Mouse (Mus musculus): ENCODE results near the gene Med8. TPM values are rescaled to one million over a fixed set of nuclear protein-coding genes. Genes with fewer than 3 reads are reported as not detected.

The Med8 gene
- polyA plus RNA-seq, 1 experiment from 2014 or later, result 158 TPM

- no peak overlapping the region for H3K4me2 ChIP-seq (replicated peaks; ENCODE audit: low read depth, low read length)
- no peaks in the 10 kb centered on the region for H3K27me3 ChIP-seq (ENCODE audit: control insufficient read depth, insufficient read depth, low read length)
- H3K4me1 ChIP-seq (replicated peaks; ENCODE audit: control insufficient read depth, insufficient read depth, low read length), result no peaks in the 10 kb centered on the region
- H3K4me3 ChIP-seq (ENCODE audit: low read depth, low read length), result no peak overlapping the region
- H3K9me3 ChIP-seq (ENCODE audit: control insufficient read depth, low read length), result no peaks in the 10 kb centered on the region
- DNase-seq (ENCODE audit: low spot score) (no peak), ATAC-seq (ENCODE audit: low FRiP score) (no peak)
- 0 out of 2 replicates have a peak, but pooled peaks cover 2% of the 10 kb centered on the region for H3K36me3 ChIP-seq (ENCODE audit: control insufficient read depth, insufficient read depth, low read length)
- no peak overlapping the region for H3K27ac ChIP-seq (ENCODE audit: low read depth, low read length)
- 97% methylated on average over 3 of the region's 3 CpGs for WGBS
- H3K9ac ChIP-seq (ENCODE audit: low read depth, low read length), result no peak overlapping the region
Observed at GRCm38 (mm10) chr4:118421384-118421783, 12.2 kb downstream of the Med8 start.

GRCm38 (mm10) chr4:118424541-118425160 is 15.5 kb downstream of the Med8 start:
- H3K27ac ChIP-seq (ENCODE audit: low read depth, low read length), result no peak overlapping the region
- H3K9ac ChIP-seq (ENCODE audit: low read depth, low read length), result no peak overlapping the region
- H3K4me2 ChIP-seq (replicated peaks; ENCODE audit: low read depth, low read length), result no peak overlapping the region
- H3K36me3 ChIP-seq (ENCODE audit: control insufficient read depth, insufficient read depth, low read length), result 0 out of 2 replicates have a peak, but pooled peaks cover 2% of the 10 kb centered on the region
- no peaks in the 10 kb centered on the region for H3K9me3 ChIP-seq (ENCODE audit: control insufficient read depth, low read length)
- peaks cover 3% of the 10 kb centered on the region; the same call in 1 of the 2 replicates for H3K4me1 ChIP-seq (replicated peaks; ENCODE audit: control insufficient read depth, insufficient read depth, low read length)
- 87% methylated on average over 4 of the region's 4 CpGs for WGBS
- DNase-seq (ENCODE audit: low spot score) (no peak), ATAC-seq (ENCODE audit: low FRiP score) (no peak)
- H3K27me3 ChIP-seq (ENCODE audit: control insufficient read depth, insufficient read depth, low read length), result no peaks in the 10 kb centered on the region
- H3K4me3 ChIP-seq (ENCODE audit: low read depth, low read length), result no peak overlapping the region

- H3K9me3 ChIP-seq (ENCODE audit: control insufficient read depth, low read length), result no peaks in the 10 kb centered on the region
- 0 out of 2 replicates have a peak, but pooled peaks cover 2% of the 10 kb centered on the region for H3K36me3 ChIP-seq (ENCODE audit: control insufficient read depth, insufficient read depth, low read length)
- ATAC-seq (ENCODE audit: low FRiP score), result no peak
- no peak overlapping the region for H3K4me2 ChIP-seq (replicated peaks; ENCODE audit: low read depth, low read length)
- H3K4me3 ChIP-seq (ENCODE audit: low read depth, low read length), result no peak overlapping the region
- WGBS, result 89% methylated on average over 1 of the region's 1 CpGs
- no peak for DNase-seq (ENCODE audit: low spot score)
- peaks cover 4% of the 10 kb centered on the region; the same call in 1 of the 2 replicates for H3K4me1 ChIP-seq (replicated peaks; ENCODE audit: control insufficient read depth, insufficient read depth, low read length)
- no peak overlapping the region for H3K9ac ChIP-seq (ENCODE audit: low read depth, low read length)
- no peak overlapping the region for H3K27ac ChIP-seq (ENCODE audit: low read depth, low read length)
- H3K27me3 ChIP-seq (ENCODE audit: control insufficient read depth, insufficient read depth, low read length), result no peaks in the 10 kb centered on the region
Observed at GRCm38 (mm10) chr4:118425374-118425773, 16.2 kb downstream of the Med8 start.

- DNase-seq (ENCODE audit: low spot score) (no peak), ATAC-seq (ENCODE audit: low FRiP score) (no peak)
- H3K4me2 ChIP-seq (replicated peaks; ENCODE audit: low read depth, low read length), result peak overlapping the region; percentile 85
- no peaks in the 10 kb centered on the region for H3K27me3 ChIP-seq (ENCODE audit: control insufficient read depth, insufficient read depth, low read length)
- no peaks in the 10 kb centered on the region for H3K9me3 ChIP-seq (ENCODE audit: control insufficient read depth, low read length)
- peak overlapping the region; percentile 60 for H3K27ac ChIP-seq (ENCODE audit: low read depth, low read length)
- peak overlapping the region; percentile 59 for H3K4me3 ChIP-seq (ENCODE audit: low read depth, low read length)
- H3K36me3 ChIP-seq (ENCODE audit: control insufficient read depth, insufficient read depth, low read length), result 0 out of 2 replicates have a peak, but pooled peaks cover 2% of the 10 kb centered on the region
- peak overlapping the region; percentile 74 for H3K9ac ChIP-seq (ENCODE audit: low read depth, low read length)
- 3% methylated on average over 5 of the region's 5 CpGs for WGBS
- peaks cover 4% of the 10 kb centered on the region; the same call in 1 of the 2 replicates for H3K4me1 ChIP-seq (replicated peaks; ENCODE audit: control insufficient read depth, insufficient read depth, low read length)
Observed at GRCm38 (mm10) chr4:118427415-118427767, 18.3 kb downstream of the Med8 start.

GRCm38 (mm10) chr4:118427768-118428451 is 18.8 kb downstream of the Med8 start, which contains the start of gene Elovl1:
Elovl1 (plus strand) TSS chr4:118428093.
- Histone ChIP-seq H3K4me2 (replicated peaks; ENCODE audit: low read depth, low read length) (peak within 1 kb of the TSS; percentile 85), H3K27me3 (ENCODE audit: control insufficient read depth, insufficient read depth, low read length) (no peaks in the 10 kb centered on the region), H3K9ac (ENCODE audit: low read depth, low read length) (peak within 1 kb of the TSS; percentile 74), H3K4me1 (replicated peaks; ENCODE audit: control insufficient read depth, insufficient read depth, low read length) (peaks cover 4% of the 10 kb centered on the region; the same call in 1 of the 2 replicates), H3K36me3 (ENCODE audit: control insufficient read depth, insufficient read depth, low read length) (0 out of 2 replicates have a peak, but pooled peaks cover 5% of the 10 kb centered on the region), H3K9me3 (ENCODE audit: control insufficient read depth, low read length) (no peaks in the 10 kb centered on the region), H3K27ac (ENCODE audit: low read depth, low read length) (peak within 1 kb of the TSS; percentile 60), H3K4me3 (ENCODE audit: low read depth, low read length) (peak within 1 kb of the TSS; percentile 59)
- under 1% methylated on average over 21 of the region's 31 CpGs for WGBS
- peak; percentile 86 for DNase-seq (ENCODE audit: low spot score)
- peak; percentile 95 for ATAC-seq (ENCODE audit: low FRiP score)

- WGBS, result 49% methylated on average over 15 of the region's 15 CpGs
- no peak overlapping the region for H3K27ac ChIP-seq (ENCODE audit: low read depth, low read length)
Observed at GRCm38 (mm10) chr4:118428531-118429214, 19.5 kb downstream of the Med8 start.

GRCm38 (mm10) chr4:118429215-118429895 is 20.2 kb downstream of the Med8 start:
- H3K4me2 ChIP-seq (replicated peaks; ENCODE audit: low read depth, low read length), result no peak overlapping the region
- ATAC-seq (ENCODE audit: low FRiP score), result no peak
- 54% methylated on average over 7 of the region's 7 CpGs for WGBS
- peaks cover 4% of the 10 kb centered on the region; the same call in 1 of the 2 replicates for H3K4me1 ChIP-seq (replicated peaks; ENCODE audit: control insufficient read depth, insufficient read depth, low read length)
- no peak overlapping the region for H3K4me3 ChIP-seq (ENCODE audit: low read depth, low read length)
- no peak overlapping the region for H3K9ac ChIP-seq (ENCODE audit: low read depth, low read length)
- H3K27me3 ChIP-seq (ENCODE audit: control insufficient read depth, insufficient read depth, low read length), result no peaks in the 10 kb centered on the region
- no peak overlapping the region for H3K27ac ChIP-seq (ENCODE audit: low read depth, low read length)
- H3K36me3 ChIP-seq (ENCODE audit: control insufficient read depth, insufficient read depth, low read length), result 0 out of 2 replicates have a peak, but pooled peaks cover 8% of the 10 kb centered on the region
- no peaks in the 10 kb centered on the region for H3K9me3 ChIP-seq (ENCODE audit: control insufficient read depth, low read length)
- DNase-seq (ENCODE audit: low spot score), result no peak

More at GRCm38 (mm10) chr4:118428531-118429214, 19.5 kb downstream of the Med8 start:
- H3K4me1 ChIP-seq (replicated peaks; ENCODE audit: control insufficient read depth, insufficient read depth, low read length), result peaks cover 4% of the 10 kb centered on the region; the same call in 1 of the 2 replicates
- H3K9ac ChIP-seq (ENCODE audit: low read depth, low read length), result peak overlapping the region; percentile 74
- no peaks in the 10 kb centered on the region for H3K27me3 ChIP-seq (ENCODE audit: control insufficient read depth, insufficient read depth, low read length)
- peak; percentile 12; the same call in 1 of the 2 replicates for ATAC-seq (ENCODE audit: low FRiP score)
- H3K4me2 ChIP-seq (replicated peaks; ENCODE audit: low read depth, low read length), result peak overlapping the region; percentile 85
- no peaks in the 10 kb centered on the region for H3K9me3 ChIP-seq (ENCODE audit: control insufficient read depth, low read length)
- H3K36me3 ChIP-seq (ENCODE audit: control insufficient read depth, insufficient read depth, low read length), result 0 out of 2 replicates have a peak, but pooled peaks cover 7% of the 10 kb centered on the region
- no peak for DNase-seq (ENCODE audit: low spot score)
- H3K4me3 ChIP-seq (ENCODE audit: low read depth, low read length), result peak overlapping the region; percentile 59

- ATAC-seq (ENCODE audit: low FRiP score) (no peak), DNase-seq (ENCODE audit: low spot score) (no peak)
- WGBS, result 48% methylated on average over 8 of the region's 8 CpGs
- H3K4me3 ChIP-seq (ENCODE audit: low read depth, low read length), result no peak overlapping the region
- no peak overlapping the region for H3K4me2 ChIP-seq (replicated peaks; ENCODE audit: low read depth, low read length)
- no peak overlapping the region for H3K9ac ChIP-seq (ENCODE audit: low read depth, low read length)
- H3K9me3 ChIP-seq (ENCODE audit: control insufficient read depth, low read length), result no peaks in the 10 kb centered on the region
- H3K36me3 ChIP-seq (ENCODE audit: control insufficient read depth, insufficient read depth, low read length), result 0 out of 2 replicates have a peak, but pooled peaks cover 9% of the 10 kb centered on the region
- peaks cover 15% of the 10 kb centered on the region; the same call in 1 of the 2 replicates for H3K4me1 ChIP-seq (replicated peaks; ENCODE audit: control insufficient read depth, insufficient read depth, low read length)
- no peak overlapping the region for H3K27ac ChIP-seq (ENCODE audit: low read depth, low read length)
- no peaks in the 10 kb centered on the region for H3K27me3 ChIP-seq (ENCODE audit: control insufficient read depth, insufficient read depth, low read length)
Observed at GRCm38 (mm10) chr4:118432332-118432731, 23.2 kb downstream of the Med8 start.

All from hindbrain, embryonic 11.5 days (tissue).